Mouse (Mus musculus): ENCODE measurements around the gene Bicral.

Gene Bicral

DNA sequence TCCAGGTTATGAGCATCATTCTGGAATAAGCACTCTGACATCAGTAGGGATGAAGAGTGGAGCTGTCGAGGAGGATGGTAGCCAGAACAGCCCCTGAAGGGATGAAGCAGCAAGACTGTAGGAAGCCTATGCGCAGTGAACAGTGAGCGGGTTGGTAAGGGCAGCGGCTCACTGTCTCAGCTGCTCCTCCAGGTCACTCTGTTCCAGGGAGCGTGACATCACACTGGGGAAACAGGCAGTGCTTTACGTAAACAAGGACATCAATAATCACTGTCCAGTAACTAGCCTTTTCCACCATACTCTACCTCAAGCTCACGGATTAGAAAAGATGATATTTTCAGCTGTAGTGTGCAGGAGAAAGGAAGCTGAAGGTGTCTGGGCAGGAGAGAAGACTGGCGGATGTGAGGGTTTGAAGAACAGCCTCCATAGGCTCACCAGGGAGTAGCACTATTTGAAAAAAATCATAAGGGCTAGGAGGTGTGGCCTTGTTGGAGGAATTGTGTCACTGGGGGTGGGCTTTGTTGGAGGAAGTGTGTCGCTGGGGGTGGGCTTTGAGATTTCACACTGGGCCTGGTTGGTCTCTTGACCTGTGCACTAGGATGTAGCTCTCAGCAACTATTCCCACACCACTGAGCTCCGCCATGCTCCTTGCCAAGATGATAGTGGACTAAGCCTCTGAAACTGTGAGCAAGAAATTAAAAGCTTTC is 17.8 kb downstream of the Bicral start:
- no peak for DNase-seq

DNA sequence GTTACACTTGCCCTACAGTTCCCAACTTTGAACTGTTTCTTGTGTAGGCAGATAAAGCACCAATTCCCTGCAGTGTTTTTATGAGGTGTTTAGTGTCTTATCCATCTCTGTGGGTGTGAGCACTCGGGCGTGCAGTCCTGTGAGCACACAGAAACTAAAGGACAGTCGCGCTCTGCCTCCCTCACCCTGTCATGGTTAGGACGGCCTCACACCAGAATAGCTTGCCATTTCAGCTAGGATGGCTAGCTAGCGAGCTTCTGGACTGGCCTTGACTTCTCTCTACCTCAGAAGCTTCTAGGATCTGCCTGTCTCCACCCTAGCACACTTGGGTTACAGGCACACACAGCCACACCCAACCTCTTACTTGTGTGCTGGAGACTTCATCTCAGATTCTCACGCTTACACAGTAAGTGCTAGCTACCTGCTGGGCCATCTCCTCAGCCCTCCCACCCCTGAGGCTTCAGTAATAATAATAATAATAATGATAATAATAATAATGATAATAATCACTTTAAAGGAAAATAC is 19.8 kb downstream of the Bicral start:
- DNase-seq, result no peak

DNA sequence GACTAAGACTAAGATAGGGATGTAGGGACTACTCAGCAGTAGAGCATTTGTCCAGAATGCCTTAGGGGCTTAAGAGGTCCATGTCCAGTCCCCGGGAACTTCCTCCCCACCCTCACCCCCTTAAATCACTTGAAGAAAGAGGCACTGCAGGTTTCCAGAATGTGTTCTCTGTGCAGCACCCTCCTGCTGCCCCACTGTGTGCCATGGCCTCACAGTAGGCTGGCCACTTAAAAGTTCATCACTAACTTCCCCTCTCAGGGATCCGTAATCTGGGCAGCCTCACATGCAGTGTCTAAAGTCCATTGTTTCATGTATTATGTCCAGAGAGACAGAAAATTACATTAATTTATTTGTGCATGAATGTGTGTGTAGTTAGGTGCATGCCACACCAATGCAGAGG is 20.4 kb downstream of the Bicral start:
- DNase-seq, result no peak

DNA sequence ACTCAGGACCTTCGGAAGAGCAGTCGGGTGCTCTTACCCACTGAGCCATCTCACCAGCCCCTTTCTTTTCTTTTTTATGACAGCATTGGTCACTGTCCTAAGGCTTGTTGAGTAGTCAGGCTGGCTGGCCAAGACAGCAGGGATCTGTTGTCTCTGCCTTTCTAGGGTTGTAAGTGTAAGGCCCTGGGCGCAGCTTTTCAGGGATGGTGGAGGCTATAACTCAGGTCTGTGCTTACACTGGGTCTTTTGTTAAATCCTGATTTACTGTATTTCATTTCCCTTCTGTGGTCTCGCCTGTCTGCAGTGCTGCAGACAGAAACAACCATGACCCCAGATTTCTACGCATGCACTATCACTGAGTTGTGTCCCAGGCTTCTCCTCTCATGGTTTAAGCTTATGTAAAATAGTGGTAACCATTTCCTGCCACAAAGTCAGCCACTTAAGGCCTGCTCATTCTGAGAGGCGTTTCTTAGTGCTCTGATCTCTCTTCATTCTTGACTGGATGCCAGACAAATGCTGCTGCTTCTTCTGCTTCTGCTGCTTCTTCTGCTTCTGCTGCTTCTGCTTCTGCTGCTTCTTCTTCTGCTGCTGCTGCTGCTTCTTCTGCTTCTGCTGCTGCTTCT is 23.1 kb downstream of the Bicral start:
- DNase-seq, result peak; percentile 40

DNA sequence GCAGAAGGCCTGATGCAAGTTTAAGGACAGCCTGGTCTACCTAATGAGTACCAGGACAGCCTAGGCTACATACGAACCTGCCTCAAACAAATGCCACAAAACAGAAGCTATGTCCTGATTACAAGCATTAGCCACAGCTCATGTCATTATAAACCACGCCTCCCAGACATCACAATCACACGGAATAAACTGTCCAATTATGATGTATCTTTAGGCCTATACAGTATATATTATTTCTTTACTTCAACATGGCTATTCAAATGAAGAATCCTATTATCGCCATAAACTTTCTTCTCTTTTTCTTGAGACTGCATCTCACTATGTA is 25.3 kb downstream of the Bicral start:
- DNase-seq, result no peak

DNA sequence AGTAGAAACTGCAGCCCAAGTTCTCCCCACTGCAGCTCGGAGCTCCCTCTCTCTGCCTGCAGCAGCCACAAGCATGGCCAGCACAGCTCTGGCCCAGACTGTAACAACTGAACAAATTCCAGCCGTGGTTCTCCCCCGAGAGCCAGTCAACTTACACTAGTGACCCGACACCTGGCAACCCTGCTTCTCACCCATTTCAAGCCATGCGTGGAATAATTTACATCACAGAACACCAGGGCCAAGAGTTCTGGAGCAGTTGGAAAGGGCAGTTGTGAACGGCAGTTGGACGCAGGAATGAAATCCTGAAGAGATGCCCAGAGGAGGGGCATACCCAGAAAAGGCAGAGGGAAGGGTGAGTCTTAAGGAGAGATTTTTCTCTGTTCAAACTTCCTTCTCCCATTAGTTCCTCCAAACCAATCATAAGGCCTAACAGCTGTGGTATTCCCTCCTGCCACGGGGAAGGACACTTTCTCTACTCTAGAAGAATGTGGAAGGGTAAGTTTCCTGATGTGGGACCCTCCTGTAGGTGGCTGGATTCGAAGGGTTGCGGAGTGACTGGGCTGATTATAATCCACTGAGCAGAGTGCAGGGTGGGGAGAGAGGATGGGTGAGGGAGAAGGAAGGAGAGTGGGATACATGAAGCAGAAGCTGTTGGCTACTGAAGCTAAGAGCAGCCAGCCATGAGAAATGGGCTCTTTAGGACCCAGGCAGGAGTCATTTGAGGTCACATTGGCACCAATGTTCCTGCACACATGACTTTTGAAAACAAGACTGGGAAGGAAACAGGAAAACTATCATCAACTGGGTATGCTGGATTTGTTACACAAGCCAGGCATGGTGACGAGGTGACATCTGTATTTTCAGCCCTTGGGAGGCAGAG is 25.9 kb downstream of the Bicral start:
- DNase-seq, result no peak

DNA sequence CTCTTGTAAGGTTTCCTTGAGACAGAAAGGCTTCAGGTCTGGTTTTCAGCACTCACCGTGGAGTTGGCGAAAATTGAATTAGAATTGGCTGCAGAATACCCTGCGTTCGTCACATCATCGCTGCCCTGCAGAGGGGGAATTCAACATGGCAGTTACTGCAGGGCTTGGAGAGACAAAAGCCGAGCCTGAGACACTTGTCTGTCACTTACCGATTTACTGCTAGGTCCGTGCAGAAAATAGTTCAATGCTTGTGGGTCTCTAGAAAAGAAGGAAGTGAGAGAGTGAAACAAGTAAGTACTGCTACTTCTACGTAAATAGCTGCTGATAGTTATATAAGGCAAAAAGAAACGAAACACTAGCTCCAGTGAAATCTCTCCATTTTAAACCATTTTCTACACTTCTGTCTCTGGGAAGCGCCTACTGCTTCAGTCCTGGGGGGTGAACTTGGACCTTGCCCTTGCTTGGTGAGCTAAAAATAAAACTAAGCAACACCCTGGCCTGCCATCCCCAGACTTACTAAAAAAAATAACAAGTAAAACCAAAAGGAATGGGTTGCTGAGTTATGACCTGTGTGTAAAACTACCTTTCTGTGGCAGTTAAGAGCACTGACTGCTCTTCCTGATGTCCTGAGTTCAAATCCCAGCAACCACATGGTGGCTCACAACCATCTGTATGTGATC is 28.3 kb downstream of the Bicral start:
- no peak for DNase-seq

DNA sequence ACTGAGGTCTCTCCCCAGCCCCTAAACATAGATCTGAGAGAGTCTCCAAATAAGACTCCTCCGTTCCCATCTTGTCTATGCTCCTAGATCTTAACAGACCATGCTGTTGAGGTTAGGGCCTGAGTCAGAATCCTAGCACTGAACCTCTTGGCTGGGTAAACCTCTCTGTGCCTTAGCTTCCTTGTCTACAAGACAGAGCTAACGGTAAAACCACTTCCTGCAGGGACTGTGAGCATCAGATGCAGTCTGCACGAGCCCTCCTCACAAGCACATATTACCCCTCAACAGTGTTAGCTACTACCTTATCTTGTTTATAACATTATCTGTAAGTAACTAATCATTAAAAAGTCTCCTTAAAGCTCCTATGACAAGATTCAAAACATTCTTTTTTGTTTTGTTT is 29.3 kb downstream of the Bicral start:
- no peak for DNase-seq

DNA sequence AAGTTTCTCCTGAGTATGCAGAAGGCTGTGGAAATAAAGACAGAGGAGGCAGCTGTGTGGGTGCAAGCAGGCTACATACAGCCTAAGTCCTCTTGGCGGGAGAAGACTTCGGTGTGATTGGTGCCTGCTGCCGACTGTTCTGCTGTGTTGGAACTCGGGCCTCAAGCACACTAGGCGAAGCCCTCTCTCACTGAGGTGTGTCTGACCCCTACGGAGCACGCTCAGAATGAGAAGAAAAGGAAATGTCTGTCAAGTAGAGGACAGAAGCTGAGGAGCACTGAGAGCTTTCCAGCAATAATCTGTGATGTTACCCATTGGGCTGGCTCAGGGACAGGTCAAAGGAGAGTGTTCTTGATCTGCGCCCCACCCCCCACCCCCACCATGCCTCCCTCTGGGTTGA is 35.2 kb downstream of the Bicral start:
- no peak for DNase-seq

DNA sequence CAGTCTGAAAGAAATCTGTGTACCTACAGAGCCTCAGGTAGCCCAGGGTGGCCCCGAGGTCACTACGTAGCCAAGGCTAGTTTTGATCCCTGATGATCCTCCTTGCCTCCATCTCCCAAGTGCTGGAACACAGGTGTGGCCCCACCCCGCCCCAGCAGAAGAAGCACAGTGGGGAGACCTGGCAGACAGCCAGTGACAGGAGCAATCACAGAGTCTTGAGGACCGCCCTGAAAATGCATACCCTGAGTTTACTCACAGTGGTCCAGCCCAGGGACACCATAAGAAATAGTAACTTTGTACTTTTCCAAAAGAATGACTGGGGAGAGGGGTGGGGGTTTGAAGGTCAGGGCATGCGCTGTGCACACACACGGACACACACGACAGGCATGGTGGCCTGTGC is 37.7 kb downstream of the Bicral start:
- DNase-seq, result no peak

DNA sequence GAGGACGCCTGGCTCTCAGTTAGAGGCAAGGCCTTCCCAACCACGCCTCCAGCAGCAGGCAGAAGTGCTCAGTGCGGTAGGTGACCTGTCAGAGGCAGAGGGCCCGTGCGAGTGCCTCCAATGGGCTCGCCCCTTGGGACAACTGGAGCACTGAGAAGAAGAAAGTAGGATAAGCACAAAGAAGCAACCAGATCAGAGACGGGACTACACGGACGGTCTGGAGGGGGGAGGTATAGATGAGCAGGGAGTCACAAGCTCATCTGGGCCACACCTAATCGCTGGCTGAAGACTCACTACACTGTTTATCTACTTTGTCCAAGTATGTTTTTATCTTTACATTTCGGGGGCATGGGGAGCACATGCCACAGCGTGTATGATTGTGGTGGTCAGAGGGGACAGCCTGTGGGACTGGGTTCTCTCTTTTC is 40.5 kb downstream of the Bicral start:
- no peak for DNase-seq

DNA sequence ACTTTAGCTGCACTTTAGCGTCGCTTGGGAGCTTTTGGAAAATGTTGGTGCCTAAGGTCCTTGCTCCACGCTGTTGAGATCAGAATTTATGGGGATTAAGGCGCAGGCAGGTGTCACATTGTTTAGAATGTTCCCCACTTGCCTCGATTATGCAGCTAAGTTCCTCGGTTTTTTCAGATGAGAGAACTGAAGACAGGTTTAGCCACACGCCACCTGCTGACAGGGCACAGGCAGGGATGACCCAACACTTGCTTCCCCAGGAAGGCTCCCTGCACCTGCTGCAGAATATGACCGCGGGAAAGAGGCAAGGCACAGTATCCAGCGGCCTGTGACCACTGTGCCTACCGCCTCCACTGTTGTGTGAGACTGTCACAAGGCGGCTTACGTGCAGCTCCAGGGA is 42.0 kb downstream of the Bicral start:
- DNase-seq, result no peak

DNA sequence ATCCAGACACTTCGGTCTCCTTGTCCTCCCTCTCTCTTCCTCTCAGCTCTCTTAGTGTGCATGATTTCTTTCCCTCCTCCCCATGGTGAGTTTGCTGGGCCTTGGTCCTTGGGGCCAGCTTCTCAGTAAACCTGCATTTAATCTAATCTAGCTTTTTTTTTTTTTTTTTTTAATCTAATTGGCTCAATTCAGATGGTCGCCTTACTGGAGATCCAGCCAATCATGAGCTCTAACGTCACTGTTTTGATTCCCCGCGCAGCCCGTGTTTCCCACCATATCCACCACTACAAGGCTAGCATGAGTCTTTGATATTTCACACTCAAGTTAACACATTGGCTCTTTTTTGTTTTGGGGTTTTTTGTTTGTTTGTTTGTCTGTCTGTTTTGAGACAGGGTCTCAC is 43.8 kb downstream of the Bicral start:
- no peak for DNase-seq

DNA sequence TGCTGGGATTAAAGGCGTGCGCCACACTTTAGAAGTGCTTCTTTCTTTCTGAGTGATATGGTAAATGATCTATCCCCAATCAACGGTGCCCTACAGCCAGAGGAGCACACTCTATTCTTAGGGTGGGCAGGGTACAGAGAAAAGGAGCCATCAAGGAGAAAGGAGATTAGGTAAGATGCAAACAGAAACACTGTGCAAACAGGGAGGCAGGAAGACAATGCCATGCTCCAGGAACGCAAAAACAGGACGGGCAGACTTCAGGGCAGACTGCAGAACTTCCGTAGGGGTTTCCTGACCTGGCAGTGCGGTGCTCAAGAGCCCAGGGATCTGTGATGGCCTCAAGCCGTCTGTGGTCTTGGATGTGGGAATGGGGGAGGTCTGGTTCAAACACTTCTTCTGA is 44.6 kb downstream of the Bicral start:
- no peak for DNase-seq

DNA sequence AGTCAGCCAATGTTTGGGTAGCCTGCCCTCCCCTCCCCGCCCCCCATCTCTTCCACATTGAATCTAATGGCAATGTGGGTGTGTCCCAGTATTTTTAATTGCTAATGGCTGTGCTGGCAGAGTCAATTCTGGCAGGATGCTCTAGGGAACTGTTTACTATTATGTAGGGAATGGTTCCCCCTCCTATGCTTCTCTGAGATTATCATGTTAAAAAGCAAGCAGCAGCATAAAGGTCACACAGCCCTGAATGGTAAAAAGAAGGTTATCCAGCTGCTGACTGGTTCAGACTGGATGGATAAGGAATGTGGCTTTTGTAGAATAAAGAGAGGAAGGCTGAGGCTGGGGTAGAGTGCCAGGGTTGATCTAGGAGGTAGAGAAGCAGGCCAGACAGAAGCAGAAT is 45.8 kb downstream of the Bicral start:
- no peak for DNase-seq

DNA sequence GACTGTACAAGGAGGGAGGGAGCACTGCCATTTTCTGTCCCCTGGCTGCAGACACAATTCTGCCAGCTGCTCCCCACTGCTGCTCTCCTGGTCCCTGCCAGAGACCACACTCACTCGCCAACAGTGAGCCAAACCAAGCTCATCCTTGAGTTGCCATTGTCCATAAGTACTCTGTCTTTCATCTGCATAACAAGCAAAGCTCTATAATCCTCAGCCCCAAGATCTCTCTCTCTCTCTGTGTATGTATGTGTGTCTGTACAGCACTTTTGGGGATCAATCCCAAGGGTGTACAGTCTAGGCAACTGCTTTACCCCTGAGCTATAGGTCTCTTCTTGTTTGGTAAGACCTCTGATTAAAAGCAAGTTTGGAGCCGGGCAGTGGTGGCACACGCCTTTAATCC is 47.6 kb downstream of the Bicral start:
- DNase-seq, result no peak

DNA sequence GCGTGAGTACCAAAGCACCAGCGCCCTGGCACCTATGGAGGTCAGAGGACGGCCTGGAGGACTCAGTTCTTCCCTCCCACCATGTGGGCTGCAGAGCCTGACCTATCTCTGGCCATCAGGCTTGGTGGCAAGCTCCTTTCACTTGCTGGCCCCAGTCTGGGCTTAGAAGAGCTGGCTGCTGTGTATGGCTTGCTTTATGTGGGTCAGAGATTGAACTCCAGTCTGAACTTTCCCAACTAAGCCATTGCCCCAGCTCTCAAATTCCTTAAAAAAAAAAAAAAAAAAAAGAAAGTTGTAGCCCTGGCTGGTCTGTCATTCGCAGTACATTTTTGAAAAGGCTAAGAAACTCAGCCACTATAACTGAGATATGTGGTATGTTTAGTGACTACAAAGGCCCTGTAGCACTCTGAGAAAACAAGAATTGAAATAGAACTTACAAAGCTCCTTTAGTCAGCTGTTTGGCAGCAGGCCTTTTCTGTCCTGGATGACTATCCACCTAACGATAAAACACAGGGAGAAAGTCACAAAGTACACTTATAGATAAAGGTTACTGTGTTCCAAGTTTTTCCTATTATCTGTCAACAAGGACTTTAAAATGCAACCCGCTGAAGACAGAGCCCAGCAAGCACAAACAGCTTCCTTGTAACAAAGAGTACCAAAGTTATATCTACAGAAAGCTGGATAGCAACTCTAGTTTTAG is 49.0 kb downstream of the Bicral start:
- no peak for DNase-seq

DNA sequence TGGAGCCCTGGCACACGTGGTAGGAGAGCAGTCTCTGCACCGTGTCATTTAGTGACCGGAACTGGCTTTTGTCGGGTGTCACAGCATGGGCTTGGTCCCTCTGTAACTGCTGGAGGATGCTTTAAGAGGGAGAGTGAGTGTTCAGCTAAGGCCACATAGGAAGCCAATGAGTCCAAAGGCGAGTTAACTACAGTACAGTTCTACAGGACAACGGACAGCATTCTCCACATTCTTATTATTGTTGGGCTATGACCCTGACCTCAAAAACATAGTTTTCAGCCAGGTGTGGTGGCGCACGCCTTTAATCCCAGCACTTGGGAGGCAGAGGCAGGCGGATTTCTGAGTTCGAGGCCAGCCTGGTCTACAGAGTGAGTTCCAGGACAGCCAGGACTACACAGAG is 49.9 kb downstream of the Bicral start:
- no peak for DNase-seq

DNA sequence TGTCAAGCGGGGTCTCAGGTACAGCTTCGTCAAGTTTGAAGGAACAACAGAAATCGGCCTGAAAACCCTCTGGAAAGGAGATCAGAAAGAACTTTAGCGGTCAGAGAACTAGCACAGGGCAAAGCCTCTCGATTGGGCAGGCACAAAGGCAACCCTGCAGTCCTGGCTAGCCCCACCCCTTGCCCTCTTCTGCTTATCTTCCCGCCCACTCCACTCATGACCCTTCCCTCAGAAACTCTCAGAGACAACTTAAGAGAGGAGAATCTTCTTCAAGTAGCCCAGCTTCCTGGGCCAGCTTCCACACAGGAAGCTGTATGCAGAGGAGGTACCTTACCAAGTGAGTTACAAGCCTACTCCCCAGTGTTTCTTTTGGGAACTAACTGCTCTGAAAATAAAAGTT is 56.5 kb downstream of the Bicral start:
- DNase-seq, result no peak

DNA sequence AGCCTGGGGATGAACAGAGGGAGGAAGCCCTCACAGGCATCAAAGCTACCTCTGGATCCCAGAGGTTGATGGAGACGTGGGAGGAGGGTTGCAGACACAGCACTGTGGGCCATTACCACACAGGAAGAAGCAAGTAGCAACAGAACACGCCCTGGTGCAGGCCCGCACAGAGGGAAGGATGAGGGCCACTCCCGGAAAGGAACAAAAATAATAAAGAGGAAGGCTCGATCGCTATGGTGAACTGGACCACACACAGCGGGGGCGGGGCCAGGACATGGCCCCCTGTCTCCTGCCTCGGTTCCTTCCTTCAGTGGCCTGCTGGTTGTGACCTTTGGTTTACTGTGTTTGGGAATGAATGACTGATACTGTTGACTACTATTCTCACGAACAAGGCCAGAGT is 58.6 kb downstream of the Bicral start:
- no peak for DNase-seq

DNA sequence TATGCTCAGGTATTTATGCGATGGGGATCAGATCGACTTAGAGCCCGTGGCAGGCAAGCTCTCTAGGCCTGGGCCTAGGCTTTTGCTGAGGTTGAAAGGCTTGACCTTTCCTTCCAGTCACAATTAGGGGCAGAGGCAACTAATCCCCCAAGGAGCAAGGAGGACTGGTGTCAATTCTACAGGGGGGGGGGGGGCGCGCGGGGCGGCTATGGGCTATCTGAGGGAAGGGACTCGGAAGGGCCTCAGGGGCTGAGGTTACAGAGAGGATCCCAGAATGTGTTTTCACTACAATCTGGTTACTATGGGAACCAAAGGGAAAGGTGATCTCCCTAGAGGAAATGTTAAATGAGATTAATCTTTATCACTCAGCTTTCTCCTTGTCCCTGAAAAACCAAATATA is 60.9 kb downstream of the Bicral start:
- DNase-seq, result no peak

DNA sequence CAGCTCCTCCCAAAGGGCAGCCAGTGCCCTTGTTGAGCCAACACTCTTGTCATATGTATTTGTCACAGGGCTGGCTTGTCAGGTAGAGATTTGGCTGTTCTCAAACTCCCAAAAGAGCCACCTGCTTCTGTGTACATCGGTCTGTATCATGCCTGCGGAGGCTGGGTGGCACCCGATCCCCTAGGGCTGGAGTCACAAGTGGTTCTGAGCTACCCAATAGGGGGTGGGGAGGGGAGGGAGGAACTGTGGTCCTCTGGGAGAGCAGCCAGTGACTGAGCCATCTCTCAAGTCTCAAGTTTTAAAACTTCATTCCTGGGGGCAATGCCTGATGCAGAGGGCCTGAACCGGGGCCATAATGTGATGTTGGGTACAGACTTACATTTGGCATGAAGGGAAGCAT is 61.5 kb downstream of the Bicral start:
- no peak for DNase-seq

DNA sequence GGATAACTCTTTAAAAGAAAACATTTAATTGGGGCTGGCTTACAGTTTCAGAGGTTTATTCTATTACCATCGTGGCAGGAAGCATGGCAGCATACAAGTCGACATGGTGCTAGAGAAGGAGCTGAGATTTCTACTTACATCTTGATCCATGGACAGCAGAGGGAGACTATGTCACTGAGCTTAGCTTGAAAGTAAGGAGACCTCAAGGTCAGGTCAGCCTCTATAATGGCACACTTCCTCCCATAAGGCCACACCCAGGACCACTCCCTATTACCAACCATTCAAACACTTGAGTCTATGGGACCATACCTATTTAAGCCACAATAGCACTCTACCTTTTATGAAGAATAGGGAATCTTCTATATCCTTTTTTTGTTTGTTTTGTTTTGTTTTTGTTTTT is 65.3 kb downstream of the Bicral start:
- DNase-seq, result no peak
